Mouse (Mus musculus) frontal cortex, adult (tissue): ENCODE measurements around the gene Aurkb.
A peak's percentile ranks its signal among the peaks of the same experiment; 100 is the strongest.
"Not testable (repeated sequence)": the region's sequence is repeated elsewhere in the genome, so short reads cannot be mapped to it uniquely, and the experiment has no call there.

ENCODE experiments used
- ATAC-seq: cut with Nextera tagmentation; 2 replicates; pipeline ENCODE4 v1.9.2; 2017; ENCODE audit warnings: mild to moderate bottlenecking, moderate library complexity, mixed read lengths; ENCODE audit not compliant: low TSS enrichment

Aurkb gene

DNA sequence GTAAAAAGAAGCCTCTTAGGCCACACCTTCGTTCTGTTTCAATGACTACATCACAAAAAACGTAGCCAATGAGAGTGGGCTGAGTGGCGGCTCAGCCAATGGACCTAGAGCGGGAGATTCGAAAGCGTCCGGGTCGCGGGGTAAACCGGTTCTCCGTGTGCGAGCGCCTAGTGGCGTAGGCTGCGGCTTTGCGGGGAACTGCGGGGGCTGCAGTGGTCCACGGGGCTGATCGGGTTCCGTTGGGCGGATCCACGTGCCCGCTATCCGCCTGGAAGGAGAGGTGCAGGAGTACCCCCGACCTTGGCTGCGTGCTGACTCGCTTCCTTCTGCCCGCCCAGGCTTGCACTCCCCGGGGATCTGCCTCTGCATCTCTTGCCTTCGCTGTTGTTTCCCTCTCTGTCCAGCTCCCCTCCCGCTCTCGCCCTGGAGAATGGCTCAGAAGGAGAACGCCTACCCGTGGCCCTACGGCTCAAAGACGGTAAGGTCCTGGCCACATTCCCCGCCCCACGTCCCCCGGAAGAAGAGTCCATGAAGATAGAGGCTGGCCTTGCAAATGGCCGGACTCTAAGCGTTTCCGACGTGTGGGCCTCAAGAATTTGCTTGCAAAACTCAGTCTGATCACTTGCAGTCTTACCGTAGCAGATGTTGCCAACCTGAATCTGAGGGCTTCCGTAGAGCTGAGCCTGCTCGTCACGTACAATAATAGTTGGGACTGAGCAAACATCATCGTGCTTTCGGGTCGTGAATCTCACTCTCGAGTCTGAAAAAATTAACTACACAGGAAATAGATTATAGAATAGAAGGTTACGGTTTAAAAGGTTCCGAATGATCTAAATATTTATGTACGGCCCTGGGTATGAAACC, at the start of gene Aurkb:
Gene Aurkb (plus strand): TSS at position 117 of the 864 bp plus-strand sequence.
- ATAC-seq, result peak; percentile 64; the same call in 1 of the 2 replicates

DNA sequence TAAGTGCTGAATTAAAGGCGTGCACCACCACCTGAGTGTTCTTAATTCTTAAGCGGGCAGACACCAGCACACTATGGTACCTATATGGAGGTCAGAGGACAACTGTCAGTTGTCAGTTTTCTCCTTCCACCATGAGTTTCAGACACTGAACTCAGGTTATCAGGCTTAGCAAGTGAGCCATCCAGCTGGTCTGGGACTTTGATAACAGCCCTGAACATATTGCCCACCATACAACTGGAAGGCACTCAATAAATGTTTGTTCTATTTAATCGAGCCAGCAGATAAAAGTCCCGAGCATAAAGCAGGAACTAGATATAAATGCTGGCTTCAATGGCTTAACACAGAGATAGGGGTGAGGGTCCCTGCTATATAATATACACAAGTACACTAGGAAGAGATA, 48.4 kb upstream of the Aurkb start:
- no peak for ATAC-seq

DNA sequence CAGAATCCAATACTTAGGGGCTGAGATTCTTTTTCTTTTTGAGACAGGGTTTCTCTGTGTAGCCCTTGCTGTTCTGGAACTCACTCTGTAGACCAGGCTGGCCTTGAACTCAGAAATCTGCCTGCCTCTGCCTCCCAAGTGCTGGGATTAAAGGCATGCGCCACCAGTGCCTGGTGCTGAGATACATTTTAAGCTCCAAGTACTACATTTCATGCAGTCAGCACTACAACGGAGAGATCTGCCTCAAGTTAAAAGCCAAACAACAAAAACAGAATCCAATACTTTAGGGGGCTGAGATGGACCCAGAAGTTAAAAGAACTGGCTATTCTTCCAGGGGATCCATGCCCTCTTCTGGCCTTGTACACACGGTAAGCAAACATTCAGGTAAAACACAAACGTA, 42.7 kb upstream of the Aurkb start:
- not testable (repeated sequence) for ATAC-seq

DNA sequence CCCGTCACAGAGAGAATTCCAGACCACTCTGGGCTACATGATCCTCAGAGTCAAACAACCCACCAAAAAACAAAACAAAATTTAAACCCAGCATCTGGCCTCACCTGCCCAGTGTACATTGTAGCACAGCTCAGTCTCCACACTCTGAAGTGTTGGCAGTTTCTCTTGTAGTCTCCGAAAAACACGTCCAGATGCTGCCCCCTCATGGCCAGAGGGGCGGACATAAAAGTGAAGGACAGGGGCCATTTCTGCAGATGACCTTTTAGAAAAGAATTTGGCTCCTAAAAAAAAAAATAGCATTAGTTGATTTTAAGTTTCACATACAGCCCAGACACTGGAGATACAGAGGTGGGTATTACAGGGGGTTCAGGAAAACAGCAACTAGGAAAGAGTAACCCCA, 41.9 kb upstream of the Aurkb start:
- no peak for ATAC-seq

DNA sequence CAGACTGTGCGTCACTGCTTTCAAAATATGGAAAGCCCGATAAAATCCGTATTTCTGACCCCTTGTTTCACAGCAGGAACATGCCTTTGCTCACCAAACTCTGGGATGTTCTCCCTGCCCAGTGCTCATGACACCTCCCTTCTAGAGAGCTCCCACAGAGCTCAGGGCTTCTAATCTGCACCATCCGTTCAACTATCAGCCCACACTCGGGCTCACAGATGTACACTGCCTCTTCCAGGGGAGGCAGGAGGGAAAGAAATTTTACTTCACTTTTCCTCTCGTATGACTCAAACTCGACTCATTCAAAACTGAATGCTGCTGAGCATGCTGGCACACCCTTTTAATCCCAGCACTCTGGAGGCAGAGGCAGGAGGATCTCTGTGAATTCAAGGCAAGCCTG, 40.3 kb upstream of the Aurkb start:
- peak; percentile 53; the same call in 1 of the 2 replicates for ATAC-seq

DNA sequence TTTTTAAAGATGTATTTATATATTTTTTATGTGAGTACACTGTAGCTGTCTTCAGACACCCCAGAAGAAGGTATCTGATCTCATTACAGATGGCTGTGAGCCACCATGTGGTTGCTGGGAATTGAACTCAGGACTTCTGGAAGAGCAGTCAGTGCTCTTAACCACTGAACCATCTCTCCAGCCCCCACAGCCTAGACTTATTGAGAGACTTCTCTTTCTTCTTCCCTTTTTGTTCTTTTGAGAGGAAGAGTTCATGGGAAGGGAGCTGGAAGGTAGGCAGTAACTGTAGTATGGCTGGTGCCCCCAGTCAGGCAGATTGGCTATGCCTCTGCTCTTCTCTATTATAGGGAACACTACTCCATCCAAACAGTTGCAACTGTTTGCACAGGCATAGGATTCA, 38.9 kb upstream of the Aurkb start:
- ATAC-seq, result not testable (repeated sequence)

DNA sequence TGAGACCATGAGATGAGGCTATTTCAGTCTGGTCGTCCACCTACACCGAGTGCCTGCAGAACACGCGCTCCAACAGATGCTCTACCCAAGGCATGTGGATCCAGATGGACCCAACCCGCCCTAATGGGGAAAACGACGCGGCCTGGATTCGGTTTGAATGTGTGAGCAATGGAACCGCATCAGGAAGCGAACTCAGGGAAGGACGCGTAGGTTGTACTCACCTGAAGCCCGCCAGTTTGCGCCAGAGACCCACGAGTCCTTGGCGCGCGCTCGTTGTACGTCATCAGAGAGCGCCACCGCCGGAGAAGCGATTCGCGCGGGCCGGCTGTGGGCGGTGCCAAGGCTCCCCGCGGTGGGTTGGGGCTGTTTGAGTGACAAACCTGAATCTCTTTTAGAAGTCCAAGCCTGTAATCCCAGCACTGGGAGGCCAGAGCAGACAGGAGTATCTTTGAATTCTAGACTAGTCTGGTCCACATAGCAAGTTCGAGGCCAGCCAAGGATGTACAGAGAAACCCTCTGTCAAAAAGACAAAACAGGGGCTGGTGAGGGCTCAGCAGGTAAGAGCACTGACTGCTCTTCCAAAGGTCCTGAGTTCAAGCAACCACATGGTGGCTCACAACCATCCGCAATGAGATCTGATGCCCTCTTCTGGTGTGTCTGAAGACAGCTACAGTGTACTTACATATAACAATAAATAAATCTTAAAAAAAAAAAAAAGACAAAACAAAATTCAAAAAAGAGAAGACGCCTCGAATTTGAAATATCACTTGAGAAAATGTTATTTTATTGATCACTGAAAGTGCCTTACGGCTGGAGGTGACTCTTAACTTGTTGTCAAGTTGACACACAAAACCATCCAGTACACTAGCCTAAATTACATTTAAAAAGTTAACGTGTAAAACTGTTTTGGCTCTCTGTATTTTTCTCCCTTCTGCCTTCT, 37.0 kb upstream of the Aurkb start, which contains the start of gene Pfas:
Gene Pfas (minus strand): TSS at position 279 of the 940 bp plus-strand sequence.
- peak; percentile 64 for ATAC-seq

DNA sequence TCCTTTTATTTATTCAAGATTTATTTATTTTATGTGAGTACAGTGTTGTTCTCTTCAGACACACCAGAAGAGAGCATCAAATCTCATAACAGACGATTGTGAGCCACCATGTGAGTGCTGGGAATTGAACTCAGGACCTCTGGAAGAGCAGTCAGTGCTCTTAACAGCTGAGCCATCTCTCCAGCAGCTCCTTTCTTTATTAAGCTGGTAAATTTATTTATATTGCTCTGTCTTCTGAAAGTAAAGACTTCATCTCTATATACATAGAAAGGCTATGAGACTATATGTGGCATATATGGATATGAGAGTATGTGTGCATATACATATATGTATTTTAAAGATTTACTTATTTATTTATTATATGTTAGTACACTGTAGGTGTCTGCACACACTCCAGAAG, 35.9 kb upstream of the Aurkb start:
- ATAC-seq, result no peak

DNA sequence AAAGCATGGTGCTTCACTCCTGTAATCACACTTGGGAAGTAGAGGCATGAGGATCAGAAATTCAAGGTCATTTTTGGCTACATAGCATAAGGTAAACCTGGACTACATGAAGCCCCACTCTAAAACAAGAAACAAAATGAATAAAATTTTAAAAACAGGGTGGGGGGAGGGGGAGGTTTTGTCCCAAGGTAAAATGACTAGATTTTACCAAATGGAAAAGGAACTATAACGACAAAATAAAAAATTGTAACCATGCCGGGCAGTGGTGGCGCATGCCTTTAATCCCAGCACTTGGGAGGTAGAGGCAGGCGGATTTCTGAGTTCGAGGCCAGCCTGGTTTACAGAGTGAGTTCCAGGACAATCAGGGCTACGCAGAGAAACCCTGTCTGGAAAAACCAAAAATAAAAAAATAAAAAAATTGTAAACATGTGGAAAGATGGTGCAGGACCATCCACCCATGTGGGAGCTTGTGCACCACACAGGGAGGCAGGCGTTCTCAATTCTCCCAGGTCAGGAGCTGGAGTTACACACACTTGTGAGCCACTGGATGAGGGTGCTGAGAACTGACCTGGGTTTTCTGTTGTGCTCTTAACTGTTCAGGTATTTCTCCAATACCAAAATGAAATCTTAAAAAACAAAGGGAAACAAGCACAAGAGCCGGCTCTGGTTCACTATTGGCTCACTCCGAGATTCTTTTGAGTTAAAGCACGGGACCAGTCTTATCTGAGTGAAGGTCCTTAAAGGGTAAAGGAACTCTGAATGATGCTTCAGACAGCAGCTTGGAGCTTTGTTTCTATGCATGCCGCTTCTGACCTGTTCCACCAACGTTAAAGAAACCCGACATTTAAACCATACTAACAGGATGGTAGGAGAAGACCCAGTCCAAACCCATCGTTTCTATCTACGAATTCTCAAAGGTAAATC, 34.8 kb upstream of the Aurkb start:
- no peak for ATAC-seq

DNA sequence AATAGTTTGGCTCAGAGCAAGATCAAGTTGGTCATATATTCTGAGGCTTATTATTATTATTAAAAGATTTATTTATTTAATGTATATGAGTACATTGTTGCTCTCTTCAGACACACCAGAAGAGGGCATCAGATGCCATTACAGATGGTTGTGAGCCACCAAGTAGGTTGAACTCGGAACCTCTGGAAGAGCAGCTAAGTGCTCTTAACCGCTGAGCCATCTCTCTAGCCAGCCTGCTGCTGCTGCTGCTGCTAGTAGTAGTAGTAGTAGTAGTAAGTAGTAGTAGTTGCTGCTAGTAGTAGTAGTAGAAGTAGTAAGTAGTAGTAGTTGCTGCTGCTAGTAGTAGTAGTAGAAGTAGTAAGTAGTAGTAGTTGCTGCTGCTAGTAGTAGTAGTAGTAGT, 34.0 kb upstream of the Aurkb start:
- ATAC-seq, result not testable (repeated sequence)

DNA sequence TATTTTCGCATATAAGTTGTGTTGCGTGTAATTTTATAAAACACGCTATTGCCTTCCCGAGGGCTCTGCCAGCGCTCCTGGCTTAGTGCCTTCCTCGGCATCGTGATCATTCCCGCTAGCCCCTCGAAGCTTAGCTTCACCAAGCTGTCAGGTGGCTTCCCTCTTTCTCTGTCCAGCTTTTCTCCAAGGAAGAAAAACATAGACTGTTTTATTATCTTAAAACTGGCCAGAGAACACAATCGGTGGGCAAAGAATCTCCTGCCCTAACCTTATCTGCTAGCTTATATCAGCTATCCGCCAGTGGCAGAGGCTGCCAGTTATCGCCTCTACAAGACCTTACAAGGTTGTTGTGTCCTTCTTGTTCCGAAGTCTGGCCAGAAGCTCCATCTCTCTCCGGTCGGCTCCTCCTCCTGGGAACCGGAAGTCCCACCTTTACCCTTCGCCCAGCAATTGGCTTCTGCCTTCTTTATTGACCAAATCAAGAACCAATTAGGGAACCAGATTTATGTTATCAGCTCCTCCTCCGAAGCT, 33.3 kb upstream of the Aurkb start:
- ATAC-seq, result peak; percentile 78

DNA sequence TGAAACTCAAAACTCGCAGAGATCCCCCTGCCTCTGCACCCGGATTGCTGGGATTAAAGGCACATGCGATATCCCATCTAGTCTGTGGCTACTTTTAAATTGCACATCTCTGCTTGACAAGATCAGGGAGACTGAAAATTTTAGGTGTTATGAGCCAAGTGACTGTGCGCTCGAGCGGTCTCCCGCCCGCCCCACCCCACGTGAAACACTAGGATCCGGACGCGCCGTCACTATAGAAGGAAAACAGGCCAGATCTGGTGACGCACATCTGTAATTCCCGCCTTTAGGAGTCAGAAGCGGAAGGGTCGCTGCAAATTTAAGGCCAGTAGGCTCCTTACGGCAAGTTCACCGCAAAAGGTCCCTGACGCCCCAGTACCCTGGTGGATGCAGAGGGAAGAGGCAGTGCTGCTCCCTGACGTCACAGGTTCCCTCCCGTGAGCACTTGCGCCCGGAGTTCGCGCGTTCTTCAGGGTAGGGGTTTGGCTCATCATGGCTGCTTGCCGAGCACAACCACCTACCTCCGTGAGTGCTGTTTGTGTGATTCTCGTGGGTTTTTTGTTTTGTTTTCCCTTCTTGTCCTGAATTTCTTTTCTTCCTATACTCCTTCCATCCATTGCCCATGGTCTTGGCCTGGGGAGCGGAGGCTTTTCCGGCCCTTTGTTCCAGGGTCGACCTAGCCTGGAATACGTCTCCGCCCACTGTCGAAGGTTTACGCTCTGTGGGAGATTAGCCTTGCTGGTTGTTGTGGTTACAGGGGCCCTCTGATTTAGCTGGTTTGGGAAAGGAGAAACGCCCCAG, 29.6 kb upstream of the Aurkb start, which contains the start of gene Ctc1:
Gene Ctc1 (plus strand): TSS at position 268 of the 798 bp plus-strand sequence.
- peak; percentile 90 for ATAC-seq

DNA sequence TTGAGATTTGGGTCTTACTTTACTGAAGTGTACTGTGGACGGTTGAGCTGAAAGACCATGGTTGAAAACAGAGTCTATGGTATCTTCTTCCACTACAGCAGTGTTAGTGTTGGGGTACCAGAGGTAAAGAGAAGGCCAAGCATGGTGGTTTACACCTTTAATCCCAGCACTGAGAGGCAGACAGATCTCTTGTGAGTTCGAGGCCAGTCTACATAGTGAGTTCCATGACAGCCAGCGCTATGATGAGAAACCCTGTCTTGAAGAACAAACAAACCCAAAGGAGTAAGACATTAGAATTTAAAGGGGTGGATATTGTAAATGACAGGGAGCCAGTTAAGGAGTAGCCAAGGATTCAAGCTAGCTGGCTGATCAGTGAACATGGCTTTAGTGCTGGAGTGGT, 28.7 kb upstream of the Aurkb start:
- ATAC-seq, result no peak

DNA sequence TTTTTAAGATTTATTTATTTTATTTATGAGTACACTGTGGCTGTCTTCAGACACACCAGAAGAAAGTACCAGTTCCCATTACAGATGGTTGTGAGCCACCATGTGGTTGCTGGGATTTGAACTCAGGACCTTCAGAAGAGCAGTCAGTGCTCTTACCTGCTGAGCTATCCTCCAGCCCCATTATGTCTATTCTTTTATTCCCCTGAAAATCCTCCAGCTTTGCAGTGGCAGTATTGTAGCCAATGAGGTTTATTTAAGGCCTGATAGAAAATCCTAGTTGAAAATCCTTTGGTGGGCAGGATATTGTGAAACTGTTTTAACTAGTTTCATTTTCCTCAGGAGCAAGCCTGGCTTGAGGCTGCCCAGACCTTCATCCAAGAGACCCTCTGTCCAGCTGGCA, 24.8 kb upstream of the Aurkb start:
- ATAC-seq, result no peak

DNA sequence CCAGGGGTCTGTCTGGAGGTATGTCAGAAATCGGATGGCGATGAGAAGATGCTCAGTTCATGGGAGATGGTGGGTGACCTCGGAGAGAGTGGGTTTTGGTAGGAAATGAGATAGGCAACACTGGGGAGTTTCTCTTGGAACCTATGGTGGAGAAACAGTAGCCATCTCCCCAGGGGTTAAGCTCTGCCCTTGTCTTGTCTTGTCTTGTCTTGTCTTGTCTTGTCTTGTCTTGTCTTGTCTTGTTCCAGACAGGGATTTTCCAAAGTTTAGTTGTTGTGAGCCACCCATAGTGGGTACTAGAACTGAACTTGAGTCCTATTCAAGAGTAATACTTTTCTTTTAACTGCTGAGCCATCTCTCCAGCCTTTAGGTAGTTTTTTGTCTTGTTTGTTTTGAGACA, 18.9 kb upstream of the Aurkb start:
- no peak for ATAC-seq

DNA sequence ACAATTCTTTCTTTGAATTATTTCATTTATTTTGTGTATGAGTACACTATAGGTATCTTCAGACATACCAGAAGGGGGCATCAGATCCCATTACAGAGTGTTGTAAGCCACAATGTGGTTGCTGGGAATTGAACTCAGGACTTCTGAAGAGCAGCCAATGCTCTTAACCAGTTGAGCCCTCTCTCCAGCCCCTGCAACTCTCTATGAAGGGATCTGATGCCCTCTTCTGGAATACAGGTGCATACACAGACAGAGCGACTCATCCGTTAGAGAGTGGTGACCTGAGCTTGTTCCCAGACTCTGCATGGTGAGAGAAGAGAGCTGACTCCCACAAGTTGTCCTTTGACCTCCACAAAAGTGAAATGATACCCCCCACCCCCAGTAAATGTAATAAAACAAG, 16.6 kb upstream of the Aurkb start:
- no peak for ATAC-seq

DNA sequence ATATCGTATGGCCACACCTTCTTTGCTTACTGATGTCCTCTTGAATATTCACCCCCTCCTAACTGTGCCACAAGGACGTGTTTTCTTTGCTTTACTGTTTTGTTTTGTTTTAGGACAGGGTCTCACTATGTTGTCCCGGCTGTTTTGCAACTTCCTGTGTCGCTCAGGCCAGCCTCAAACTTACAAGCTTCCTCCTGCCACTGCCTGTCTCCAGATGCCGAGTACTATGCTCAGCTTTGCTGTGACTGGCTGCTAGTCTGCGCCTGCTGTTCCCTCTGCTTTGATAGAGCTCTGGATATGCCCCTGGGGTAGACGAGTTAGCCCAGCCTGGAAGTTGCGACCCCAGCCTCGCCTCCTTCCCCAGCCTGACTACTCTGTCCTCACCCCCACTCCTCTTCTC, 11.9 kb upstream of the Aurkb start:
- no peak for ATAC-seq

DNA sequence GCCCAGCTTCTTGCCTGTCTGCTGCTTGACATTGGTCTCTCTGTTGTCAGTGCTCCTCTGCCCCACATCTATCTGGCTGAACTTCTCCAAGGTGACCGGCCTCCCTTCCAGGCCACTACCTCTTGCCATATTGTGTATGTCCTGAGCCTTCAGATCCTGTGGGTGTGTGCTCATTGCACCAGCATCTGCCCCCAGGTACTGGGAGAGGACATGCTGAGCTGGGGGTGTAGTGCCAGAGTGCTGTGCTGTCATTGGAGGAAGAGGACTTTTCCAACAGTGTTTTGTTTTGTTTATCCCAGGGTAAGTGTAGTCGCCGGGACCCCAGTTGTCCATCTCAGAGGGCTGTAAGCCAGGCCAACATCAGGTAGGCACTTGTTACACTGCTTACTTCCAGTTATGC, 10.9 kb upstream of the Aurkb start:
- ATAC-seq, result no peak

DNA sequence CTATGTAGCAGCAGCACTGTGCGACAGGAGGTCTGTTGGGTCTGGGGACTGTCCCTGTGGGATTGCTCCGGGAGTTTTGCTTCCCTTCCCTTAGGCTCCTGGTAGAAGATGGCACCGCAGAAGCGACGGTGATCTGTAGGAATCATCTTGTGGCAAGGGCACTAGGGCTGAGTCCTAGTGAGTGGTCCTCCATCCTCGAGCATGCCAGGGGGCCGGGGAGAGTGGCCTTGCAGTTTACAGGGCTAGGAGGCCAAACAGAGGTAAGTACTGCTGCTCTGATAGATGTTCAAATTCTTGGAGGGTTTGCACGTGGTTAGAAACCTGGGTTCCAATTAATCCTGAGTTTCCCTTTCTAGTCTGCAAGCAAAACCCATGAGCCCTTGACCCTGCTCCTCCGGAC, 10.0 kb upstream of the Aurkb start:
- no peak for ATAC-seq

DNA sequence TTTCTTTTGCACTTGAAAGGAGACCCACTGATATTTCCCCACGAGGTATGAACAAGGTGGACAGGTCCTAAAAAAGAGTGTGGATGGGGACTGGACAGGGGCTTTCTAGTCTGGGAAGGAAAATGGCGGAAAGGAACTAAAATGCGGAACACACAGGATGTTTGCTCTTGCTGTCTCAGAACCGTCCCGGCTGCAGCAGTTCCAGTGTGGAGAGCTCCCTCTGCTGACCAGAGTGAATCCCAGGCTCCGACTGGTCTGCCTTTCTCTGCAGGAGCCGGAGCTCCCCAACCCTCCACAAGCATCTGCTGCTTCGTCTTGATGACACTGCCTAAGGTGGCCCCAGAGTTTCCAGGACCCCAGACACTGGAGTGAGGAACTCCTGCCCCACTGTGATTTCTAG, 9.6 kb upstream of the Aurkb start:
- ATAC-seq, result peak; percentile 68
